Mouse (Mus musculus) liver, embryonic 16.5 days (tissue): ENCODE measurements around the gene Arhgap28. TPM values are rescaled to one million over a fixed set of nuclear protein-coding genes. Genes with fewer than 3 reads are reported as not detected.

Experiments used
- ATAC-seq: fragments of 200-750 bp; cut with Nextera tagmentation; 2 replicates; pipeline ENCODE4 v1.8.0; 2017; ENCODE audit warnings: low read depth, mild to moderate bottlenecking, moderate number of reproducible peaks, moderate library complexity
- H3K27ac ChIP-seq: fragments of 300-500 bp; sonication (generic); 2 replicates; pipeline ENCODE4 v1.5.1; 2014; ENCODE audit warnings: mild to moderate bottlenecking, low read length
- H3K27me3 ChIP-seq: fragments of 300-500 bp; sonication (generic); 2 replicates; pipeline ENCODE4 v1.6.1; 2014; ENCODE audit warnings: low read depth, low read length, mixed read lengths; ENCODE audit not compliant: control insufficient read depth, insufficient read depth
- H3K36me3 ChIP-seq: fragments of 300-500 bp; sonication (generic); 2 replicates; pipeline ENCODE4 v1.6.1; 2014; ENCODE audit warnings: mild to moderate bottlenecking; ENCODE audit not compliant: control insufficient read depth, insufficient read depth
- H3K4me1 ChIP-seq: fragments of 300-500 bp; sonication (generic); 2 replicates; pipeline ENCODE4 v1.6.1; 2014; ENCODE audit warnings: low read depth, low read length, mixed read lengths; ENCODE audit not compliant: control insufficient read depth
- H3K4me2 ChIP-seq: fragments of 300-500 bp; sonication (generic); 2 replicates; pipeline ENCODE4 v1.6.1; 2014; ENCODE audit warnings: low read depth, low read length, mixed read lengths
- H3K4me3 ChIP-seq: fragments of 300-500 bp; sonication (generic); 2 replicates; pipeline ENCODE4 v1.5.1; 2014; ENCODE audit warnings: low read depth, mild to moderate bottlenecking, low read length
- H3K9ac ChIP-seq: fragments of 300-500 bp; sonication (generic); 2 replicates; pipeline ENCODE4 v1.6.1; 2014; ENCODE audit warnings: low read depth, low read length
- H3K9me3 ChIP-seq: fragments of 300-500 bp; sonication (generic); replicated peaks from 2 replicates; pipeline ENCODE4 v1.6.1; 2016; ENCODE audit warnings: low read length; ENCODE audit not compliant: control insufficient read depth
- WGBS: fragments of 180-500 bp; shearing (Covaris S2); extraction: QIAGEN DNeasy Blood & Tissue Kit; methylation state at CpG from one replicate; pipeline ENCODE4 v1.1.7; 2014; ENCODE audit not compliant: insufficient replicate concordance; 5-methylcytosine and 5-hydroxymethylcytosine counted together
- polyA plus RNA-seq: library from polyadenylated mRNA; unstranded; fragments of >200 nt; fragmentation: Nextera tagmentation; extraction: Ambion mirVana; gene quantifications from 2 replicates; pipeline ENCODE4 v1.2.1, GENCODE M21; 2015

Arhgap28 gene
- polyA plus RNA-seq, 1 experiment from 2014 or later = 1.3 TPM

DNA sequence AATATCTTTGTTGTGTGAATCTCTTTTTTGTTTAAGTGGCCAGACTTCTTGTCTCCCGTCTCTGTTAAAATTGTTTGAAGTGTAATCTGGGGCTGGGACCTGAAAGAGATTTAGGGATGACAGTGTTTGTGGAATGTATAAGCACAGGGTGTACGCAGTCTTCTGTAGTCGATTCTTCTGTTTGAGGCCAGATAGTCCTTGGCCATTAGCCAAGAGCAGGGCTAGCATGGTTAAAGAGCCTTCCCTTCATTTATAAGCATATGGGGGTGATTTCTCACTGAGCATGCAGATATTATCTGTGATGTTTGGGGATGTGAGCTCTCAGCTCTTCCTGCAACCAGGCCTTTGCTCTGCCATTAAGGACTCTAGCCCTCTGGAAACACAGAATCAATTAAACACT, 13.2 kb upstream of the Arhgap28 start:
- H3K4me1 ChIP-seq = no peaks in the 10 kb centered on the region
- 62% methylated on average over 3 of the region's 3 CpGs for WGBS
- no peak for ATAC-seq

DNA sequence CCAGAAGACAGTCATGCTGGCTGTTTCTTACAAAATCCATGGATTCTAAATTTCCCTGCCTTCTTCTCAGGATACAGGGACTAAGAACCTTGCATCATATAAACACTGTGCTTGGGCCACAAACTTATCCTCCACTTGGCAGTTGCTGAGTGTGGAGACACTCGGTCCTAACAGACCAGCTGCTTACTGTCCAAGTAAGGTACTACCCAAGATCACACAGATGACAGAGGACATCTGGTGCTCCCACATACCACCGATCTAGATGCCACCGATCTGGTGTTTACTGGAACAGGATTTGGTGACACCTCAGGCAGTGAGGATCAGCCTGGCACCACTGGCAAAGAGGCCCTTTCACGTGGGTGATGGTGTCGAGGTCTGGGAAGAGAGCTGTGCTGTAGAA, 7.7 kb upstream of the Arhgap28 start:
- ATAC-seq = no peak
- H3K4me3 ChIP-seq = no peak overlapping the region
- no peaks in the 10 kb centered on the region for H3K4me1 ChIP-seq
- no peaks in the 10 kb centered on the region for H3K9me3 ChIP-seq
- no peak overlapping the region for H3K27ac ChIP-seq
- H3K27me3 ChIP-seq = no peaks in the 10 kb centered on the region
- no peak overlapping the region for H3K9ac ChIP-seq
- no peaks in the 10 kb centered on the region for H3K36me3 ChIP-seq
- 61% methylated on average over 5 of the region's 5 CpGs for WGBS
- H3K4me2 ChIP-seq = no peak overlapping the region

More for the DNA sequence above, 13.2 kb upstream of the Arhgap28 start:
- Histone ChIP-seq H3K4me2 (no peak overlapping the region), H3K36me3 (no peaks in the 10 kb centered on the region), H3K4me3 (no peak overlapping the region), H3K27me3 (no peaks in the 10 kb centered on the region), H3K9me3 (no peaks in the 10 kb centered on the region), H3K27ac (no peak overlapping the region), H3K9ac (no peak overlapping the region)

DNA sequence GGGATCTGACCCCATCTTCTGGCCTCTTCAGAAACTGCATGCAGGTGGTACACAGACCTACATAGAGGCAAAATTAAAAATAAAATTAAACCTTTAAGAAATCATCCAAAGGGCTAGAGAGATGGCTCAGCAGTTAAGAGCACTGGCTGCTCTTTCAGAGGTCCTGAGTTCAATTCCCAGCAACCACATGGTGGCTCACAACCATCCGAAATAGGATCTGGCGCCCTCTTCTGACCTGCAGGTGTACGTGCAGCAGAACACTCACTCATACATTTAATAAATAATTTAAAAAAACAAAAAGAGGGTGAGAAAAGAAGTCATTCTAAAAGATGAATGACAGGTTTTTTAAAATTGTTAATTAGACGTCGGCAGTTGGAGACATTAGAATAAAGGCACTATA, 6.1 kb upstream of the Arhgap28 start:
- H3K4me2 ChIP-seq = no peak overlapping the region
- H3K4me3 ChIP-seq = no peak overlapping the region
- no peaks in the 10 kb centered on the region for H3K9me3 ChIP-seq
- H3K4me1 ChIP-seq = no peaks in the 10 kb centered on the region
- WGBS = 77% methylated on average over 5 of the region's 5 CpGs
- no peak for ATAC-seq
- H3K27ac ChIP-seq = no peak overlapping the region
- H3K36me3 ChIP-seq = no peaks in the 10 kb centered on the region
- no peaks in the 10 kb centered on the region for H3K27me3 ChIP-seq
- H3K9ac ChIP-seq = no peak overlapping the region

DNA sequence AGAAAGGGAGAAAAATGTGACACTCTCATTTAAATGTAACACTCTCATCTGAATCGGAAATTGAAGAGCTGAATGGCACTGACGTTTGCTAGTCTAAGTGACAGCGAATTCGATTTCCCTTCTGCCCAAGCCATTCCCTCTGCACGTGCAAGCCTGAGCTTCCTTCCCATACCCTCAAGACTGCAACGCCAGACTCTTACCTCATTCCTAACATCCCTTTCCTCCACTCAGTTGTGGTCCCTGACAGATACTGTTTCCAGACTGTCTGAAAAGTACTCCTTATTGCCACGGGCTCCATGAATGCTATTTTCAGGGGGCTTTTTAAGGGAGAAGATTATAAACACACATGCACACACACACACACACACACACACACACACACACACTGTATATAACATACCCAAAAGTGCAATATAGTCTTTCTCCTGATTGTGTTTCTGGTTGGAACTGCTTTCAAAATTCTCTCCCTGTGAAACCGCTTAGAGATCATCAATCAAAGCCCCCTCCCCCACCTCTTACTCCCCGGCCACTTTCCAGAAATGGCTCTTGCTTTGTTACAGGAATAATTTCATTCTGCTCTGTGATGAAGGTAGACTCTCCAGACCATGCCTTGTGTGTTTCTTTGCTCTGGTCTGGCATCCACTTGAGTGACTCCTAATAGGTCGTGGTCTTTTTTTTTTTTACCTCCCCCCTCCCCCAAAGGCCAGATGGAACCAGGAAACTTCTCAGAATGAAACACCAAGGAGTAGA, 836 bp upstream of the Arhgap28 start:
- no peak overlapping the region for H3K9ac ChIP-seq
- peak; percentile 12; the same call in 1 of the 2 replicates for ATAC-seq

DNA sequence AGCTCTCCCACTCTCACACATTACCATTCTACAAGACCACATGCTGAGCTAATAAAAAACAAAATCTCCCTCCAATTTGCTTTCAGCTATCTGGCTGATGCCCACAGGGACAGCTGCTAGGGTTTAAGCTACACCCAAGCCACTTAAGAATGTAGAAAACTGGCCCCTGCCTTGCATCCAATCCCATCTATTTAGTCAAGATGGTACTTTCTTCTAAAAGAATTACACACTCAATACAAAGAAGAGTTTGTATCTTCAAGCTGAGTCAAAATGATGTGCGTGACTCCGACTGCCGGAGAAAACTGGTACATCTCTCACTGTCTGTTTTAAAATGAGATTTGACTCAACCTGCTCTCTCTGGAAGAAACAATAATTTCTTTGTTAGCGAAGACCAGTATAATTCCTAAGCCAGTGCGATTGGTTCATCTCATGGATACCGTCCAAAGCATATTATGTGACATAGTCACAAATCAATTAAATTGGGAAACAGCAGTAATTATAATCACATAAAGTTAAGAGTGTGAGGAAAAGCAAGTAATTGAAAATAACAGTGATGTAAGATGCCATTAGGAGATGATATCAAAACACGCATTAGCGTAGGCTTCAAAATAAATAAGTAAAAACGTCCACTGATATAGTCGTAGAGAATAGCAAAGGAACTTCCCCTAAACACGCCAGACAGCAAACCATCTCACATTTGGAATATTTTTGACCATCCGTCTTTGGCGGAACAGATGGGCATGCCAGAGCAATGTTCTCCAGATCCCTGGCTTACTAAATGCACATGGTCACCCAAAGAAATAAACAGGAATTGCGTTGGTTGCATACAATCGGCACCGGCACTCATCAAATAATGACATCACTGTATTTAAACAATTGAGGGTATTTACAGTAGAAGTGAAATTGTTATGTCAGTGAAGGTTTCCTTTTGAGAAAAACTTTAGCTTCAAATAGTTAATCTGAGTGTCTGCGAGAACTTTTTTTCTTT, 1.0 kb downstream of the Arhgap28 start:
- H3K9ac ChIP-seq = no peak overlapping the region

More for the DNA sequence above, 836 bp upstream of the Arhgap28 start:
- Histone ChIP-seq H3K4me2 (peak overlapping the region; percentile 84), H3K36me3 (no peaks in the 10 kb centered on the region), H3K4me3 (peak overlapping the region; percentile 63), H3K4me1 (peaks cover 2% of the 10 kb centered on the region; the same call in 1 of the 2 replicates), H3K27ac (no peak overlapping the region), H3K9me3 (no peaks in the 10 kb centered on the region), H3K27me3 (no peaks in the 10 kb centered on the region; the same call in 1 of the 2 replicates)
- 8% methylated on average over 10 of the region's 10 CpGs for whole genome bisulfite sequencing

DNA sequence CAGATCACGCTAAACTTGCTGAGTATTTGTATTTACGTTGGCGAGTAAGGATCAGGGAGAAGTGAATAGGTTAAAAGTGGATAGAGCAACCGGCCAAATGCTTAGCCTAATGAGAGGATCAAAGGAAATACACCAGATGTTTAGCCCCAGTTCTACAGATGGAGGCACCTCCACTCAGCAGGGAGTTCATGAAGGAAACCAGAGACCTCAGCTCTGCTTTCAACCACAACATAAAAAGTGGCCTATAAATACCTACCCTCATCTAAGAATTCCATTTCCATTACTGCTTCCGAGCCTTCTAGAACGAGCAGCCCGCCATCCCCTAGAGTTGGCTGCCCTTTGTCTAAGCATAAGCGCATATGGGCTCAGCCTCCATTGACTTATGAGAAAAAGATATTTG, 4.1 kb downstream of the Arhgap28 start:
- no peak overlapping the region for H3K9ac ChIP-seq
- H3K4me1 ChIP-seq = peaks cover 2% of the 10 kb centered on the region; the same call in 1 of the 2 replicates
- no peak overlapping the region for H3K4me3 ChIP-seq
- WGBS = 56% methylated on average over 8 of the region's 8 CpGs
- H3K27ac ChIP-seq = no peak overlapping the region
- H3K4me2 ChIP-seq = no peak overlapping the region
- no peaks in the 10 kb centered on the region for H3K36me3 ChIP-seq
- no peaks in the 10 kb centered on the region for H3K9me3 ChIP-seq
- no peak for ATAC-seq
- no peaks in the 10 kb centered on the region; the same call in 1 of the 2 replicates for H3K27me3 ChIP-seq

More for the DNA sequence above, 1.0 kb downstream of the Arhgap28 start:
- H3K27me3 ChIP-seq = no peaks in the 10 kb centered on the region; the same call in 1 of the 2 replicates
- H3K4me3 ChIP-seq = peak overlapping the region; percentile 63
- ATAC-seq = no peak
- no peaks in the 10 kb centered on the region for H3K36me3 ChIP-seq
- H3K4me1 ChIP-seq = peaks cover 2% of the 10 kb centered on the region; the same call in 1 of the 2 replicates
- peak overlapping the region; percentile 84 for H3K4me2 ChIP-seq
- H3K9me3 ChIP-seq = no peaks in the 10 kb centered on the region
- H3K27ac ChIP-seq = no peak overlapping the region
- 35% methylated on average over 17 of the region's 17 CpGs for WGBS

DNA sequence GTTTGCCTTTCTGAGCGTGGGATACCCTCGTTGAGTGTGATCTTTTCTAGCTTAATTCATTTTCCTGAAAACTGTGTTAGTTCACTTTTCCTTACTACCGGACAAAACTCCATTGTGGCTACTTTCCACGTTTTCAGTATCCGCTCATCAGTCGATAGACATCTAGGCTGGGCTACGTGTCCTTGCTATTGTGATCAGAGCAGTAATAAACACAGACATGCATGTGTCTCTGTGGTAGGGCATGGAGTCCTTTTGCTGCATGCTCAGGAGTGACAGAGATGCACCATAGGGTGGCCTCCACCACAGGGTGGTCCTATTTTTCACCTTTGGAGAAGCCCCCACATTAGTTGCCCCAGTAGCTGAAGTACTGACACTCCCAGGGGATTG, 7.2 kb downstream of the Arhgap28 start:
- no peak overlapping the region for H3K4me3 ChIP-seq
- H3K27ac ChIP-seq = no peak overlapping the region
- ATAC-seq = no peak
- no peaks in the 10 kb centered on the region for H3K27me3 ChIP-seq
- H3K9me3 ChIP-seq = no peaks in the 10 kb centered on the region
- H3K9ac ChIP-seq = no peak overlapping the region
- H3K36me3 ChIP-seq = no peaks in the 10 kb centered on the region
- no peaks in the 10 kb centered on the region for H3K4me1 ChIP-seq
- WGBS = 51% methylated on average over 7 of the region's 7 CpGs
- H3K4me2 ChIP-seq = no peak overlapping the region

DNA sequence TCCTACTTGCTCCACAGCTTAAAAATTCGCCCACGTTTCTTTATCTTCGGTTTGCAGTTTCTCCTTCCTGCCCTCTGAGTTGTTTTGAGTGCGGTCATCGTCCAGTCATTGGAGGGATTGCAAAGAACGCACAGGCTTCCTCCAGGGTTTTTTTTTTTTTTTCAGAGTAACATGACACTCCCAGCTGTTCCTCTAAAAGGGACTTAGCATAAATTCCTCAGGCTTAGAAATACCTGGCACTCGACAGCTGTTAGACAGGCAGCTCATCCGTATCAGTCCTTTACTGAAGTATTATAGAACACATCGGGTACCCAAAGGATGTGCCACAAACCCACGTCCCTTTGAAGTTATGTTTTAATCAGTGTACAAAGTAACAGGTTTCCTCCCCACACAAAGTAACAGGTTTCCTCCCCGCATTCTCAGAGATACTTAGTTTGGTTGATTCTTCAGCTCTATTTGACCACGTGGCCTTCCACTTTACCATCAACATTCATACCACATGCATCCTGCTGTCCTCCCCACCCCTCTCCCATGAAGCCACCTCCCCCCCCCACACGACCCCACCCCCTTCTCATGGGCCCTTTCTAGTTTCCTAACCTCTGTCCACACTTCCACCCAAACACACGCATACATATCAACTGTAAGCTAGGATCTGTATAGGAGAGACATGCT, 7.7 kb downstream of the Arhgap28 start:
- no peaks in the 10 kb centered on the region for H3K4me1 ChIP-seq
- WGBS = 5% methylated on average over 14 of the region's 14 CpGs
- H3K4me2 ChIP-seq = no peak overlapping the region
- H3K9ac ChIP-seq = no peak overlapping the region
- H3K36me3 ChIP-seq = no peaks in the 10 kb centered on the region
- no peaks in the 10 kb centered on the region for H3K9me3 ChIP-seq
- no peak overlapping the region for H3K27ac ChIP-seq
- no peak for ATAC-seq
- no peaks in the 10 kb centered on the region for H3K27me3 ChIP-seq
- H3K4me3 ChIP-seq = no peak overlapping the region
